In genomic region chr10:96101035-96101434, GRCm38 (mm10) we compare ENCODE assay signal across 27 mouse cellular contexts. TPM values are rescaled to one million over a fixed set of nuclear protein-coding genes. Genes with fewer than 3 reads are reported as not detected.
"Had no signal": no experiment of that assay in that cellular context is flagged by ENCODE, and none has a peak within 500 bp of the region (broad histone marks: within the 10 kb centered on the region; RNA-seq: fewer than 3 reads in every experiment).

No protein-coding gene starts in this region.

- H3K4me3 ChIP-seq: liver, embryonic 15.5 days; lung, embryonic 15.5 days; megakaryocyte, embryonic 14.5 days; midbrain, embryonic 13.5 days; midbrain, embryonic 15.5 days; neural tube, embryonic 12.5 days; stomach, embryonic 15.5 days had no signal

- H3K9me3 ChIP-seq: liver, embryonic 15.5 days; lung, embryonic 15.5 days; megakaryocyte, embryonic 14.5 days; midbrain, embryonic 13.5 days; midbrain, embryonic 15.5 days; neural tube, embryonic 12.5 days; stomach, embryonic 15.5 days had no signal

- H3K27me3 ChIP-seq: liver, embryonic 15.5 days; lung, embryonic 15.5 days; megakaryocyte, embryonic 14.5 days; midbrain, embryonic 15.5 days; neural tube, embryonic 12.5 days; stomach, embryonic 15.5 days had no signal

- H3K4me2 ChIP-seq: liver, embryonic 15.5 days; lung, embryonic 15.5 days; midbrain, embryonic 11.5 days; midbrain, embryonic 13.5 days; midbrain, embryonic 15.5 days; neural tube, embryonic 12.5 days; stomach, embryonic 15.5 days had no signal

- H3K36me3 ChIP-seq: liver, embryonic 15.5 days; lung, embryonic 15.5 days; midbrain, embryonic 13.5 days; midbrain, embryonic 15.5 days; neural tube, embryonic 12.5 days; stomach, embryonic 15.5 days had no signal

- H3K4me1 ChIP-seq: lung, embryonic 15.5 days; midbrain, embryonic 13.5 days; midbrain, embryonic 15.5 days; neural tube, embryonic 12.5 days; stomach, embryonic 15.5 days had no signal

- DNase-seq: liver, postnatal 0 days; lung, adult 2 months; lung, postnatal 14 days; lung, postnatal 36 days; right cerebral cortex, postnatal 14 days; thymus, adult 18-20 months; thymus, postnatal 14 days; thymus, postnatal 36 days had no signal

- H3K27ac ChIP-seq: liver, embryonic 15.5 days; lung, embryonic 15.5 days; macrophage; midbrain, embryonic 13.5 days; midbrain, embryonic 15.5 days; neural tube, embryonic 12.5 days; stomach, embryonic 15.5 days; stomach, postnatal 0 days had no signal

RNA-seq across cellular contexts. Expression of gene Gm5426, which starts 35.4 kb away (rescaled TPM):
- total RNA-seq: megakaryocyte progenitor cell, adult 5-6 weeks; midbrain, postnatal 0 days; monocyte, adult 5-6 weeks; neutrophil, adult 5-6 weeks had no signal
- polyA plus RNA-seq: liver, embryonic 15.5 days; liver, postnatal 0 days; lung, adult 2 months; lung, embryonic 15.5 days; lung, postnatal 0 days; macrophage; midbrain, embryonic 11.5 days; midbrain, embryonic 13.5 days; midbrain, embryonic 15.5 days; midbrain, postnatal 0 days; neural tube, embryonic 12.5 days; neural tube, embryonic 14.5 days; spleen, adult 2 months; stomach, embryonic 15.5 days; stomach, postnatal 0 days; testis, adult 2 months; thymus, postnatal 0 days had no signal
